Mouse (Mus musculus) ovary, postnatal 10 days (tissue): Measurements from ENCODE around the gene Tbrg4.
"Not testable (repeated sequence)": the region's sequence is repeated elsewhere in the genome, so short reads cannot be mapped to it uniquely, and the experiment has no call there.

Experiments used
- DNase-seq: peaks from one replicate; pipeline ENCODE4 v3.0.0; 2022; ENCODE audit warnings: low spot score

Gene Tbrg4

DNA sequence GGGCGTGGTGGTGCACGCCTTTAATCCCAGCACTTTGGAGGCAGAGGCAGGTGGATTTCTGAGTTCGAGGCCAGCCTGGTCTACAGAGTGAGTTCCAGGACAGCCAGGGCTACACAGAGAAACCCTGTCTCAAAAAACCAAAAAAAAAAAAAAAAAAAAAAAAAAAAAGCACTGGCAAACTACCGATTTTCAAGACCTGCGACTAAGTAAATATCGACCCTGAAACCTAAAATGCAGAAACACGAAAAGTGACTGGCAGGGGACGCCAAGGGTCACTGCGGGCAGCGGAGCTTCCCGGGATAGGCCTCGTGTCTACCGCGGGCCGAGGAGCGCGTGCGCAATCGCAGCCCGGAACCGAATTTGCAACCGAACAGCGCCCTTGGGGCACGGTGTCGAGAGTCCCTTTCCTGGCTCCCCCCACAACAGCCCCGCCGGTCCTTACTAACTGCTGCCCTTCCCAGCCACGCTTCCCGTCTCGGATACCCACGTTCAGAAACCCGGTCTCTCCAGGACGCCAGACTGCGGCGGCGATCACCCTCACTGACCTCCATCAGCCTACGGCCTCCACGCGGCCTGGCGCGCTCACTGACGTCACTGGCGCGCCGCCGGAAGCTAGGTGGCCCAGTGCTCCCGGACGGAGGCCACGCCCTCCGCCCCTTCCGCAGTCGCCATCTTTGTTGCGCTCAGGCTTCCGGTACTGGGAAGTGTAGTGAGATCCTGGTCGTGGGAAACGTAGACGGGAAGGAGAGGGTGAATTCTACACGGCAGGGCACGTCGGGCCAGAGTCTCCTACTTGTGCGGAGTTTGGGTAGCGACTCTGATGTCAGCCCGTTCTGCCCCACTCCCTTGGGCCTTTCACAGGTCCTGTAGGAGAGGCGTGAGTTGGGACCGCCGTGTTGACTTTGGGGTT is at the start of gene Tbrg4:
Gene Tbrg4 (minus strand): TSS at position 590 of the 910 bp plus-strand sequence.
- DNase-seq, result peak; percentile 77

DNA sequence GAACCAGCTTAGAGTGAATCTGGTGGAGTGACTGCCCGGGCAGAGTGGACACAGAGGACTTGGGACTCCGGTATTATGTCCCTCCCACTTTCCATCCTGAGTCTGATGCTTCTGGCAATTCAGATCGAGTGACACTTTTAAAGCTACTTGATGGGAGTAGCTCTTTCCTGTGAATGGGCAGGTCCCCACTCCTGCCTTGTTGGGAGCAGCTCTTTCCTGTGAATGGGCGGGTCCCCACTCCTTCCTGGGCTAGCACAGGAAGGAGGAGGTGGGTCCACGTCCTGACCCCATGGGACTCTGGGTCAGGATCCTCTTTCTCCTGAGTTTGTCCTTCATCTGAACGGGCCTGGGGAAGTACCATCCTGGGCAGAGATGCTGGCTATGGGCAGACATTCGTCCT is 49.5 kb upstream of the Tbrg4 start:
- no peak for DNase-seq

DNA sequence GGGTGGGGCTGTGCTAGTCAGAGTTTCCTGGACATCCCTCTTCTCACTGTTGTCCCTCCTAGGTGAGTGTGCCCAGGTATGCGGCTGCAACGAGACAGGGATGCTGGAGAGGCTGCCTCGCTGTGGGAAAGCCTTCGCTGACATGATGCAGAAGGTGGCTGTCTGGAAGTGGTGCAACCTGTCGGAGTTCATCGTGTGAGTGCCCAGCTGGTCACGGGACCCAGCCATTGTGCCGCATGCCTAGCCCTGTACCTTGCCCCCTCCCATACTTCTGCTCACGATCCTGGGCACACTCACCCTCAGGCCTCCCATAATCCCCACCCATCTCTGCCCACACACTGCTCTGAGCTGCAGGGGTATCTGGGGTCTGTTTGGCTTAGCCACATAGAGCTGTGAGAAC is 48.8 kb upstream of the Tbrg4 start:
- no peak for DNase-seq

DNA sequence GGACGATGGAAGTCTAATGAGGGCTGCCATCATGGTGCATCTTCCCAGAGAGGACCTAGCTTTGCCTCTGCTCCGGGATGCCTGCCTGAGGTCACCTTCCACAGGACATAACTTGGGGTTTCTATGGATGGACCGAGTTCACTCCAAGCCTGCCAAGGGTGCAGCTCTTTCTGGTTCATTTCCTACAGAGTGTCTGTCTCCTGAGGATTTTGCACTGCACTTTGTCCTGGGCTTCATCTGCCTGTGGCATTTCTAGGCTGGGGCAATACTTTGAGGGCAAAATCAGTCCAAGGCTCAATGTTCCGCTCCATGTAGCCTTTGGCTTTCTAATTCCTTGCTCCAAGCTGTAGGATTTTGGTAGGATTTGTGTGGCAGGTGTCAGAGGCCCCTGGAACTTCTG is 45.0 kb upstream of the Tbrg4 start:
- no peak for DNase-seq

DNA sequence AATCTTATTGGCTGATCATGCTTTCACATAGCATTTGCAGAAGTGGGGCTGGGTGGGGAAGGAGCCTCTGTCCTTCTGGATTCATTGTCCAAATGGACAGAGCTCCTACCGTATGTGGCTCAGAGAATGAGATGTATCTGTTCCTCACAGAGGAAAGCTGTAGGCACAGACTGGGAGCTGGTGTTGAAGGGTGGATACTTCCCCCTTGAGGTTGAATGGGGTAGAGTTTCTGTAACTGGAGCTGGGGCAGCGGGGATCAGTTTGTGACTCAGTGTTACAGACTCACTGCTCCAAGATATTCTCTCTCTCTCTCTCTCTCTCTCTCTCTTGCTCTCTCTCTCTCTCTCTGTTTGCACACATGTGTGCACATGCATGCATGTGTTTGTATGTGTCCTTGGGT is 44.2 kb upstream of the Tbrg4 start:
- no peak for DNase-seq

DNA sequence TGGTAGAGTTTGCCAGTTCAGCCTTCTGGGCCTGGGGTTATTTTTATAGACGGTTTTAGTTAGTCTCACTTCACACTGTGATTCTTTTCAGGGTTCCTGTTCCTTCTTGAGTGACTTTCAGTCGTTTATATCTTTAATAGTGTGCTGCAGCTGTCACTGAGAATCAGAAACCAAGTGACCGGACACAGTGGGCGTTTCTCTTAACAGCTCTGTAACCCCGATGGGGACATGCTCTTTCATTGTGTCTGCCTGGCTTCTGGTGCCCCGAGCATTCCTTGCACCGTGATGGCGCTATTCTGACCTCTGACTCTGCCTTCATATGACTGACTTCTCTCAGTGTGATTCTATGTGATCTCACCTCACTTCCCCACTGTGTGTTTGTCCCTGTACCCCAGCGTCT is 43.2 kb upstream of the Tbrg4 start:
- no peak for DNase-seq

DNA sequence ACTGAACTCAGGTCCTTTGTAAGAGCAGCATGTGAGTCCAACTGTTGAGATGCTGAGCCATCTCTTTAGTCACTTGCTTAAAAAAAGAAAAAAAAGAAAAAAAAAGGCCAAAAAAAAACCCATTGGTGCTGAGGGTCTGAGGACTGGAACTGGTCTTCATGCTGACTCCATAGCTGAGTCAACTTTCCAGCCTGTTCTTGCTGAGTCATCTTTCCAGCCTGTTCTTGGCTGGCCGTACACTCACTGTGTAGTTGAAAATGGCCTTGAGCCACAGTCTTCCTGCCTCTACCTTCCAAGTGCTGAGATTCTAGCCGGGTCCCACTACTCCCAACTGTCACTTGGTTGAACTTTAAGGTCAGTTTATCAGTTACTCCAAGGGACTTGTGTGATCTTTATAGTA is 40.8 kb upstream of the Tbrg4 start:
- no peak for DNase-seq

DNA sequence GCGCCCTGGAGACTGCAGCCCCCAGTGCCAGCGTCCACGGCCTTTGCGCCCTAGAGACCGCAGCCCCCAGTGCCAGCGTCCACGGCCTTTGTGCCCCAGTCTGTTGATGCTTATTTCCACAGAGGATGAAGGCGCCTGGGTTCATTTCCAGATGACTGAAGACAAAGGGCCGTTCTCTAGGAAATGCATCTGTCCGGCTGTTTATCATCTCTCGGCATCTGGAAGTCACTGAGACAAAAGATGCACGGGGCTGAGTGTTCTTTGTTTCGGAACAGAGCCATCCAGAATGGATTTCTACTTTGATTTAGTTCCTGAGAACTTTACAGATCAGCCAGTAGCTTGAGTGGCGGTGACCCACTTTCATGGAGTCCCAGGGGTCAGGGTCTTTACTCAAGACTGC is 35.3 kb upstream of the Tbrg4 start:
- DNase-seq, result no peak

DNA sequence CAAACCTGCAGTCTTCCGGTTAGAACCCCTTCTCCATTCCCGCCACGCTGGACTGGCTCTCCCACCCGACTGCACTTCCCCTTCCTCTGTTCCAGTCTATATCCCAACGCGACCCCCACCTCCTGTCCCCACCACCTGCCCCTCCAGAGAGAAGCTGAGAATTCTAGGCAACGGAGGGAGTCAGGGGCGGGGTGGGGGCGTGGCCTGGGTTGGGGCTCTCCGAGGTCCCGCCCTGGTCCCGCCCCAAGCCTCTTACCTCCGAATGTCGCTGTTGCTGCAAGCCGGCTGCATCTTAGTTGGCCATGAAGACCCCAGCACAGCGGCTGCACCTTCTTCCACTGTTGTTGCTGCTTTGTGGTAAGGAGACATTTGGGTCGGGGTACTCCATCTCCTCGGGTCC is 32.4 kb upstream of the Tbrg4 start, which contains the start of gene Ramp3:
Gene Ramp3 (plus strand): TSS at position 251 of the 400 bp plus-strand sequence.
- DNase-seq, result no peak

DNA sequence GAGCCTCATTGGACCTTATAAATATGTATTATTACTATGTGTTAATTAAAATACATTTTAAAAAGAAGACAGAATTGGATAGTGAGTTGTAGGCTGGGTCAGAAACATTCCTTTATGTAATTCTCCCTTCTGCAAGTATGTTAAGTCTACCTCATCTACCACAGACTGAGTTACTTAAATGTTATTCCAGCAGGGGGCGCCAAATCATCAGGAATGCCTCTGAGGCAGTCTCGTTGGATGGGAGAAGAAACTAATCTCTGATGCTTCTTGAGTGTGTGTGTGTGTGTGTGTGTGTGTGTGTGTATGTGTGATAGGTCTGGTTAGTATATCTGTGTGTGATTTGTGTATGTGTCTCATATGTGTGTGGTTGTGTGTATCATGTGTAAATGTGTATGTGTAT is 29.0 kb upstream of the Tbrg4 start:
- peak; percentile 60 for DNase-seq

DNA sequence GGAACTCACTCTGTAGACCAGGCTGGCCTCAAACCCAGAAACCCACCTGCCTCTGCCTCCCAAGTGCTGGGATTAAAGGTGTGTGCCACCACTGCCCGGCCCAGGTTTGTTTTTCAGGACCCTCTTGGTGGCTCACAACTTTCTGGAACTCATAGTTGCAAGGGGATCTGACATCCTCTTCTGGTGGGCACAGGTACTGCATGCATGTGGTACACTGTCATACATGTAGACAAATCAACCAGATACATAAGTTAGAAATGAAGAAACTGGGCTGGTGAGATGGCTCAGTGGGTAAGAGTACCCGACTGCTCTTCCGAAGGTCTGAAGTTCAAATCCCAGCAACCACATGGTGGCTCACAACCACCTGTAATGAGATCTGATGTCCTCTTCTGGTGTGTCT is 27.1 kb upstream of the Tbrg4 start:
- not testable (repeated sequence) for DNase-seq

DNA sequence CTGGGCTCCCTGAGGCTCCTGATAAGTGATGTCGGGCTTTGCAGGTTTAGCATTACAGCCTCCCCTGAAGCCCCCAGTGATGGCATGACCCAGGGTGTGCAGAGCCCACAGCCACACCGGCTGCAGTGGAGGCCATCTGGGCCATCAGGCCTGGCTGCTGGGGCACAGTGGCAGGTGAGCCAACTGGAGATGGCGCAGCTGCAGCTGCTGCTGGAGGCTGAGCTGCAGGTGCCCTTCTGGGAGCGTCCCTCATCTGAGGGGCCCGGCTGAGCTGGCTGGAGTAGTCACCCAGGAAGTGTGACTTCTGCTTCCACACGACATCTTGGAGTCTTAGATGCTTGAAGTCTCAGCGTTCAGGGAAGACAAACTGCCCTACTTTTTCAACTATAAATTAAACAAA is 24.7 kb upstream of the Tbrg4 start:
- no peak for DNase-seq

DNA sequence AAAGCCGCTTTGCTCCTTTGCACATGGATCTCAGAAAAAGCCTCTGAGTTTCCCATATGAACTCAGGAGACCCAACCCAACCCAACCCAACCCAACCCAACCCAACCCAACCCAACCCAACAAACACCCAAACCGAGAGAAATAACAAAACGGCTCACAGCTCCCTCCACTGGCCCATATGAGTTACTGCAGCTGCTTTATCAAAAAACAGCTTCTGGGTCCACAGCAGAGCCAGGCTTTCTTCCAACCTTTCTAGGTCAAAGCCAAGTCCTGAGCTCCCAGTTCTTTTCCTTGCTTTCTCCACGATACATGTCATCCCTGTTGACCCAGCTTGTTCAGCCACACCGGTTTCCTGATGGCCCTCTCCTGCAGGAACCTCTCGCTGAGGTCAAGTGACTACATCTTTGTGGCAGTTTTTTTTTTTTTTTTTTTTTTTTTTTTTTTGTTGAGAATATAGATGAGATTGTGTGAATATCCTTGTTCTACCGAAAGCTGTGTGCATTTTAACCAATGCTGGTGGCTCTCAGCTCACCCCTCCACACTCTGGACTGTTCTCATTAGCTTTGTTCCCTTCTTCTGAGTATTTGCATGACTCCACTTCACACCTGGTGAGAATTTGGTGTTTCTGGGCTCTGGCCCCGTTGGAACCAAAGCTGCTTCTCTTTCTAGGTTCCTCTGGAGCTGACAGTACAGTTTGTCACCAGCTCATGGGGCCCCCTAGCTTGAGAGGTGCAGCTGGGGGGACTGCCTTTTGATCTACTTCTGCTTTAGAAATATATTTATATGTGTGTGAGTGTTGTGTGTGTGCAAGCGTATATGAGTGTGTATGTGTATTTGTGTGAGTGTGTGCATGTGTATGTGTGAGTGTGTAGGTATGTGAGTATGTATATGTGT is 22.2 kb upstream of the Tbrg4 start:
- no peak for DNase-seq

DNA sequence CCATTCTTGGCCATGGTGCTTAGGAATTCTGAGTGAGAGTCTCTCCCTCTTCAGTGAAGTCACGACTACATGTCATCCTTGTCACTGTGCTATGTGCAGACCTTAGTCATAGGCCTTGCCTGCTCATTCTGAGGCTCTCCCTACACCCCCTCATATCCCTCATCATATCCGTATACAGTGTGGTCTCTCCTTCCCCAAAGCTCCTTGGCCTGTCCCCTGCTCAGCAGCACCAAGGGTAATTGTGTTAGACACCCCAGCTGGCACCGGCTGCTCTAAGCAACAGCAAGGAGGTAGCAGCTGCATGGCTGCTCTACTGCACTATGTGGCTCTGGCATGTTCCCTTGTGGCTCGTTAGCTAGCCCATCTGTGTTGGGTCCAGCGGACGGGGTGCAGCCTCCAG is 18.7 kb upstream of the Tbrg4 start:
- no peak for DNase-seq

DNA sequence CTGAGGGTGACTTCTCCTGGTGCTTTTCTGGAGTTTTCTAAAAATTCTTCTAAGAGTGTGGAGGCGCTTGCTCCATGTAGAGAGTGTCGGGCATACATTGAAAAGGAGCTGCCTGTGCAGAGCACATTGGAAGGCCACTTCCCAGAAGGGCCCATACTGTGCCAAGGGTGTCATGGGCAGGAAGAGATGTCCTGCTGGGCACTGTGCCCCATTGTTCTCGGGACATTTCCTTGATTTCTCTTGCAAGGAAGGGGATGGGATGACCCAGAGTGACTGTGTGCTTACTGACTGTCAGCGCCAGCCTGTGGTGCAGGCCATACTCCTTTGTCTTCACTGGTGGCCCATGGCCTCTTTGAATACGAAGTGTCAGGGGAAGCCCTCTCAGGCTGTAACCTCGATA is 13.2 kb upstream of the Tbrg4 start:
- DNase-seq, result no peak

DNA sequence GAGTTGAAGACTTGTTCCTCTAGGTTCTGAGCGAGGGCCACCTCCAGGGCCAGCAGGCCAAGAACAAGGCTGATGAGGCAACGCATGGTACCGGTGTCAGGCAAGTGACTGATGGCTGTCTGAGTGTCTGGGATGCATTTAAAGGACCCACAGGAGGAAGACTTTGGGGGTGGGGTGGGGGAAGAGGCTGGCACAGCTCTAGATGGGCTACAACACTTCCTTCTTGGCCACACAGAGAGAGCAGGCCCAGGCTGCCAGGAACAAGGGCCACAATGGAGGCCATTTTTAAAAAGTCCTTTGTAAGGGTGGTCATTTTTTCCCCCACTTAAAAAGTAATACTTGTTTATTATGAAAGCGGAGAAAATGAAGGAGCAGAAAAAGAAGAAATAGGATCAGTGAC is 12.7 kb upstream of the Tbrg4 start, which contains the start of gene Wap:
Gene Wap (minus strand): TSS at position 101 of the 400 bp plus-strand sequence.
- no peak for DNase-seq

DNA sequence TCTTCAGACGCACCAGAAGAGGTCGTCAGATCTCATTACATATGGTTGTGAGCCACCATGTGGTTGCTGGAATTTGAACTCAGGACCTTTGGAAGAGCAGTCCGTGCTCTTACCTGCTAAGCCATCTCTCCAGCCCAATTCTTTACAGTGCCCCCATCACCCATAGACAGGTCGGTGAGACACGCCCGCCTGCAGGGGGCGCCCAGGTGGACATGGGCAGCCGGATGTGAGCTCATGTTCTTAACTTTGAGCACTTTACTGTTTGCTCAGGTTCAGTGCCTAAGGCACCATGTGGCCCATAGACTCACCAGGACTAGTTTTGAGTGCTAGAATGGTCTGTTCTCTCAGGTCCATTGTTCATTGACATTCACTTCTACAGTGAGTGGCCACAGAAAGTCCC is 10.3 kb upstream of the Tbrg4 start:
- no peak for DNase-seq

DNA sequence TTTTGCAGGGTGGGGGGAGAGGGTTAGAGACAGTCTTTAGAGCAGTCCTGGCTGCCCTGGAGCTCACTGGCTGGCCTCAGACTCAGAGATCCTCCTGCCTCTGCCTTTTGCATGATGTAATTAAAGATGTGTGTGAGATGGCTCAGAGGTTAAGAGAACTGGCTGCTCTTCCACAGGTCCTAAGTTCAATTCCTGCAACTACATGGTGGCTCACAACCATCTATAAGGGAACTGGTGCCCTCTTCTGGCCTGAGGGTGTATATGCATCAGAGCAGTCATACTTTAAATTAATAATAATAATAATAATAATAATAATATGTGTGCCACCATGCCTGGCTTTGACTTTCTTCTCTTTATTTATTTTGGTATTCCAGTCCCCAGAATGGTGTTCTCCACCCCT is 3.8 kb upstream of the Tbrg4 start:
- DNase-seq, result no peak

DNA sequence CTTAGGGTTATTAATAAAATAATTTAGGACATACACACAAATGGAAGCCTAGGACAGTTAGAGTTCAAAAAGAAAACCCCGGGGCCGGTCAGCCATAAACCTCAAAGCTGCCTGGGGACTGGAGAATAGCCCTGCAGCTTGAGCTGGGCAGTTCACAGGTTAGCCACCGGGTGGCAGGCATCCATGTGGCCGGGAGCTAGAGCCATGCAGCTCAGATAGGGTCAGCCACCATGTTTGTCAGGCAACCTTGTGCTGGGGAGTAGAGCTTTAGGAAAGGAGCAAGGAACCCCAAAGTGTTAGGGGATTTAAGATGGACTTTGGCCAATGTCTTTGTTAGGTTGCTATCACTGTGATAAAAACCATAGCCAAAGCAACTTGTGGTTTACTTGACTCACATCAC is 2.7 kb upstream of the Tbrg4 start:
- DNase-seq, result no peak

DNA sequence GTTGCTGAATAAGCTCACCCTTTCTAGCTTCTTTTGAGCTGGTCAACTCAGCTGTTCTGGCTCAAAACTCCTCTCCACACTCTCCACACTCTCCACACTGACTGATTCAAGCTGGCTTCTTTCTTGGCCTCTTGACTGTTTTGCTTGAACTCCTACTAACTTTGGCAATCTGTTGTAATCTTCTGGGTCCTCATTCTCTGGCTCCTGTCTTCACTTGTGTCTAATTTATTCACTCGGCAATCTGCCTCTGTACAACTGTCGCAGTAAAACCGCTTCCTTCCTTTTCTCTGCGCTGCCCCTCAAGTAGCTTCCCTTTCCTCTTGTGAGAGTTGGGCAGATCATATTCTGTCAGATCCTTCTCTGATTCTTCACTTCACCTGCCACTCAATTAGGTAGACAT is 1.9 kb upstream of the Tbrg4 start:
- DNase-seq, result no peak

DNA sequence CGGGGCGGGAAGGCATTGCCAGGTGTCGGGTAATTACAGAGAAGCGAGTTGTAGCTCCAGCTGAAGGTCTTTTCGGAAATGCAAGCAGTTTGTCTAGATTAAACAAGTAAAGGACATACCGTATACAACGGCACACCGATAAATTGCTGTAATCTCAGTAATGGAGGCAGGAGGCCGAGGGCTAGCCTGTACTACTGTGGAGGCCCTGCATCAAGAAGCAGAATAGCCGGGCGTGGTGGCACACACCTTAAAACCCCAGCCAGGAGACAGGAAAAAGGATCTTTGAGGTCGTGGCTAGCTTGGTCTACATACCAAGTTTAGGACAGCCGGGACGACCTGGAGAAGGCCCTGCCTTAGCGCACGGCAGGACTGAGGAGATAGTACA is 513 bp upstream of the Tbrg4 start:
- no peak for DNase-seq

DNA sequence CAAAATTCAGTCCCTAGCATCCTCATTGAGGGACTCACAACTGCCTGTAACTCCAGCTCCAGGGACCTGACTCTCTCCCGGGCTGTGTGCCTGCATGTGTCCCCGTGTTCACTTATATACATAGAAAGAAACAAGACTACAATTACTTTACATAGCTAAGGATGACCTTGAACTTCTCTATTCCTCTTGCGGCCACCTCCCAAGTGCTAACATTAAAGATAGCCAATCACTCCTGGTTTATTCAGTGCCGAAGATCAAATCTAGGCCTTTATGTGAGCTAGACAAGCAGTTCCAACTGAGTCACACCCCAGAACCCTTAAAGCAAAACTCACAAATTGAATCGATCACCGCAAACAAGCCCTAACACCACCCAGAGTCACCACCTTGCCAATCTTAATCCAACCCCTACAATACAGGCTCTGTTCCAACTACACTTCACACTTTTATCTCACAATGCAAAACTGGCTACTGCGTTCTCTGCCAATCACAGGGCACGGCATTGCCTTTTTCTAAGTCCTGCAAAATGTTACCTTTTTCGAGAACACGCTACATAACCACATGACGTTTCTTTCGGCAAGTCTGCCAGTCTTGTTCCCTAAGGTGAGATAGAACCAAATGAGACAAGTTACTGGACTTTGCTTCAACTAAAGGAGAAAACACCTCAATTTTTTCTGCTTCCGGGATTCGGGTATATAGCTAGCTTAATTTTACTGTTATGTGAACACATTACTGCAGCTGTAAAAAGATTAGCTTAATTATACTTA is 1.1 kb downstream of the Tbrg4 start:
- DNase-seq, result no peak
